Mouse (Mus musculus): ENCODE data around the gene Vars.

DNA sequence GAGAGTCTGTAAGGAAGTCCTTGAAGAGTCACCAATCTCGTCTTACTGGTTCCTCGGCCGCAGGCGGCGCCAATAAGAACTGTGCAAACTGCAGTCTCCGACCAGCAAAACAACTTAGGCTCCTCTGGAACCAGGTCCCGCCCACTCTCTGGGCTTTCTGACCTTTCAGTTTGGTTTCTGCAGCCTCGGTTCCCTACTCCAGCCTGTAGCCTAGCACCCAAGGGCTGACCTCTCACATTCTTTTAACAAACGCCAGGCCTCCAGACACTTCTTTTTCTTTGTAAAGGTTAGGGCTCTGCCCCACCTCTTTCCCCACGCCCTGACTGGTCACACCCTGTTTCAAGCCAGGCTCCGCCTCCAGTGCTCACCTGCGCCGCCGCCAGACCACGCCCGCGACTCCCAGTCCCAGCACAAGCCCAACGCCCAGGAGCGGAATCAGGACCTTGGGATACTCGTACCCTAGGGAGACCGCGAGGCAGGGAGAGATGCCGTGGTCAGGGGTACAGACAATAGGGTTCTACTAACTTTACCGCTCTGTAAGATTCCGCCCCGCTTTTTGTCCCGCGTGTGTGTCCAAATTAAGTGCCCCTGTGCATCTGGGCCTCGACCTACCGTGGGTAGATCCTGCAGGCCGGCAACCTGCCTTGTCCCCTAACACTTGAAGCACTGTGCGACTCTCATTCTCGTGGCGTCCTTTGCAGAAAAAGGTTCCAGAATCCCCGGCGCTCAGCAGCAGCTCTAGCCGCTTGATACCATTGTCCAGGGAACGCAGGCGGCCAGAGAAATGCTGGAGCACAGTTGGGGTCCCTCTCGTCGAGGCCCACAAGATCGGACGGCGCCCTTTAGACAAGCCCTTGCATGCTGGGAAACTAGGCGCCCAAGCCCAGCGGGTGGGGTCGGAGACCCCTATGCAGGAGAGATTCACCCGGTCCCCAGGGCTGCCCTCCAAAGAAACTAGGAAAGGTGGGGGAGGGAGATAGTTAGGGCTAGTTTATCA is 64.5 kb downstream of the Vars start, which contains the start of gene Ly6g6c:
- peak; percentile 43 for TF ChIP-seq CTCF (IDR thresholded peaks at IDR 0.05; ENCODE audit: low read depth)
- TF ChIP-seq EP300 (optimal IDR thresholded peaks at IDR 0.05), result peak; percentile 26
